Mouse (Mus musculus): ENCODE measurements around the gene Cntnap2.

- TF ChIP-seq CTCF (IDR thresholded peaks at IDR 0.05; ENCODE audit: low read depth, low read length) (no peak), GATA1 (IDR thresholded peaks at IDR 0.05; ENCODE audit: borderline replicate concordance, low read length) (no peak), TAL1 (conservative IDR thresholded peaks at IDR 0.05; ENCODE audit: low read depth, low read length) (no peak), POLR2AphosphoS5 (IDR thresholded peaks at IDR 0.05; ENCODE audit: insufficient replicate concordance, low read depth, low read length) (no peak), GATA2 (IDR thresholded peaks at IDR 0.05; ENCODE audit: borderline replicate concordance, low read depth, low read length) (no peak)
These were observed 2148.9 kb downstream of the Cntnap2 start for GRCm38 (mm10) chr6:47208031-47208430.

Data from G1E (cell line).